In the genomic region with DNA sequence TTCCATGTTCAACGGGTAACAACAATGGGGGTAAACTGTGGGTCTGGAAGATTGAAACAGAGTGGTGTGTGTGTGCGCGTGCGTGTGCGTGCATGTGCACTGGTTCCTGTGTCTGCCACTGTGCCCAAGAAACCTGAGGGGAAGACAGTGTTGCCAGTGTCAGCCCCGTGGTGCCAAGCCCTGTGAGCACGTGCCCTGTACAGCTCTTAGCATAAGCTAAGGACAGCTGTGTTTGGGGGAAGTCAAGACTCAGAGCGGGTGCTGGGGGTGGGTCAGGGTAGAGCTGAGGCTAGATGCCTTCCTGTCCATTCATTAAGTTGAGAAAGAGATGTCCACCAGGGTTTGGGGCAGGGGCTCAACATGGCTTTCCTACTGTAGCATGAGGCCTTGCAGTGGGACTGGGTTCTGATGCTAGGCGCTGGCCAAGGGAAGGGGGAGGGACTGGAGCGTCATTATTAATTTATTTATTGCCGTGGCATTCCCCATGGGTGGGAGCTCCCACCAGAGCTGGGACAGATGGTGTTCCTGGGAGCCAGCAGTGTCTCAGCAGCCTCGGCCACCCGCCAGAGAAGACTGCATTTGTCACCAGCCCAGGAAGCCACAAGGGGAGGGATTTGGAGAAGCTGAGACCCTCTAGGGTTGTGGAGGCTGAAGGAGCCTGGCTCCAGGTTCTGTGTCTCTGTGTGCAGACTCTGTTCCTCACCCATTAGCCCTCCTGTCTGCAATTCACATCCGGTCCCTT, we compare ENCODE assay signal across 10 mouse cellular contexts. TPM values are rescaled to one million over a fixed set of nuclear protein-coding genes. Genes with fewer than 3 reads are reported as not detected.
DNase-seq lines count a peak whose midpoint lies in the region; ATAC-seq lines count a peak whose summit lies in the region.
"Had no signal": no experiment of that assay in that cellular context is flagged by ENCODE, and none has a peak within 500 bp of the region (broad histone marks: within the 10 kb centered on the region; RNA-seq: fewer than 3 reads in every experiment).

No protein-coding gene starts in this region.

- peaks cover 65% of the 10 kb centered on the region for H3K4me1 ChIP-seq in forebrain, embryonic 13.5 days

- peak; percentile 39 for ATAC-seq in forebrain, embryonic 13.5 days

- WGBS in forebrain, embryonic 13.5 days, result 87% methylated on average over 14 of the region's 14 CpGs

- no peak overlapping the region for H3K4me3 ChIP-seq in forebrain, embryonic 13.5 days
- H3K4me3 ChIP-seq: liver, embryonic 13.5 days; stomach, embryonic 15.5 days had no signal

- no peaks in the 10 kb centered on the region for H3K9me3 ChIP-seq in forebrain, embryonic 13.5 days (replicated peaks)
- H3K9me3 ChIP-seq: liver, embryonic 13.5 days; stomach, embryonic 15.5 days had no signal

- peak; percentile 67 to 73 for DNase-seq in cerebellum, postnatal 14 days
- DNase-seq in cerebellum, adult 11 months, result no peak
- peak; percentile 74 for DNase-seq in kidney, postnatal 10 days
- DNase-seq in kidney, adult 11 months, result no peak
- peak; percentile 69 to 72 for DNase-seq in layer of hippocampus, postnatal 25 days (ENCODE audit: extremely low spot score in 1 of 2, low spot score in 1 of 2)
- DNase-seq in adrenal gland, adult 8-10 months, result no peak
- DNase-seq in urinary bladder, postnatal 25 days (ENCODE audit: low spot score), result no peak
- DNase-seq: liver, embryonic 13.5 days had no signal

- peak overlapping the region; percentile 25 for H3K27ac ChIP-seq in forebrain, embryonic 13.5 days
- H3K27ac ChIP-seq: liver, embryonic 13.5 days; stomach, embryonic 15.5 days had no signal

- H3K4me2 ChIP-seq in forebrain, embryonic 13.5 days, result no peak overlapping the region
- H3K4me2 ChIP-seq: liver, embryonic 13.5 days; stomach, embryonic 15.5 days had no signal

- H3K27me3 ChIP-seq in forebrain, embryonic 13.5 days, result 0 out of 2 replicates have a peak, but pooled peaks cover 5% of the 10 kb centered on the region
- H3K27me3 ChIP-seq: liver, embryonic 13.5 days; stomach, embryonic 15.5 days had no signal

- H3K9ac ChIP-seq in forebrain, embryonic 13.5 days, result no peak overlapping the region
- H3K9ac ChIP-seq: liver, embryonic 13.5 days; stomach, embryonic 15.5 days had no signal

- no peaks in the 10 kb centered on the region for H3K36me3 ChIP-seq in forebrain, embryonic 13.5 days (ENCODE audit: poor library complexity, severe bottlenecking)
- H3K36me3 ChIP-seq: liver, embryonic 13.5 days; stomach, embryonic 15.5 days had no signal

RNA-seq across cellular contexts. Expression of a gene that starts 41.0 kb away (rescaled TPM):
- 26.2 and 32.2 TPM in 2 replicates for polyA plus RNA-seq in forebrain, embryonic 13.5 days (2015; fragmentation: Nextera tagmentation; extraction: Ambion mirVana)
- total RNA-seq in layer of hippocampus, postnatal 25 days (2021), result 100 to 1,000 TPM; 295 to 297 TPM
- total RNA-seq in adrenal gland, adult 8-10 months (2022), result 100 to 1,000 TPM; 219 to 291 (median 255) TPM

RNA-seq across cellular contexts. Expression of a gene that starts 51.8 kb away (rescaled TPM):
- not detected in 2 replicates for polyA plus RNA-seq in forebrain, embryonic 13.5 days (2015; fragmentation: Nextera tagmentation; extraction: Ambion mirVana)
- total RNA-seq in layer of hippocampus, postnatal 25 days (2021), result not detected
- total RNA-seq in adrenal gland, adult 8-10 months (2022), result 1 to 10 TPM in 2 of 4 experiments, not detected in 2; 4.4 to 8.6 TPM

Comparison
In these comparisons a context has a peak if more than half of its experiments do, and no peak if none do; other contexts are left out.
1. DNase-seq: peak in cerebellum, postnatal 14 days (2 of 2), kidney, postnatal 10 days (single experiment) and layer of hippocampus, postnatal 25 days (2 of 2); none in cerebellum, adult 11 months (single experiment), kidney, adult 11 months (single experiment), adrenal gland, adult 8-10 months (single experiment) and urinary bladder, postnatal 25 days (single experiment).